Mouse (Mus musculus) left cerebral cortex, adult 9 months (tissue): Measurements from ENCODE around the gene Phf12.

Source experiments
- DNase-seq, 2 experiments: peaks; one replicate each; pipeline ENCODE4 v3.0.0; 2022; ENCODE audit warnings: low spot score in 2 of 2

Gene Phf12

GRCm38 (mm10) chr11:77970718-77971117 is 11.8 kb upstream of the Phf12 start:
- DNase-seq, result no peak

DNA sequence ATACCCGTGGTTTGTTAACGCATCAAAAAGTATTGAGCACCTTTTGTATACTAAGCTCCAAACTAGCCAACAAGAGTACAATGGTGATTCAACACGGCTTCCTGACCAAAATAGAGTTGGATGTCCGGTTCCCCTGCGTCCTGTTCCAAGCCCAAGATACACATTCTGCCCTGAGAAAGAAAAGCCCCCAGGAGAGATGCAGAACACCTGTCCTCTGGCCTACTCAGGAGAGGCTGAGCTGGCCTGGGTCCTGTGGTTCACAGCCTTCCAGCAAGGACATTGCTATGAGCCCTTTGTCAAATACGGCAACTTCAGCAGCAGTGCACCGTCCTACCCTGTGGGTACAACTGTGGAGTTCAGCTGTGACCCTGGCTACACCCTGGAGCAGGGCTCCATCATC is 9.0 kb upstream of the Phf12 start:
- no peak for DNase-seq

DNA sequence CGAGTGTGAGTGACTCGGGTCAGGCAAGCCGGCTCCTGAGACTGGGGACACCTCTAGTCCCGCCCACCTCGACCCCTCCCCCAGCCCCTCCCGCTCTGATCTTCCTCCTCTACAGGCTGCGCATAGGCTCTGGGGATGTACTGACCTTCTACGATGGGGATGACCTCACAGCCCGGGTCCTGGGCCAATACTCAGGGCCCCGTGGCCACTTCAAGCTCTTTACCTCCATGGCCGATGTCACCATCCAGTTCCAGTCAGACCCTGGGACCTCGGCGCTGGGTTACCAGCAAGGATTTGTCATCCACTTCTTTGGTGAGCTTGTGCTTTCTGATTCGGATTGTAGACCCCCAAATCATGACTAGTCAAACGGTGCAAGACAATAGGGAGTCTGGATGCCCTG is 8.2 kb upstream of the Phf12 start:
- no peak for DNase-seq

- DNase-seq, result no peak
Measured at GRCm38 (mm10) chr11:77975873-77976272, 6.7 kb upstream of the Phf12 start.

GRCm38 (mm10) chr11:77978161-77978560 is 4.4 kb upstream of the Phf12 start:
- no peak for DNase-seq

DNA sequence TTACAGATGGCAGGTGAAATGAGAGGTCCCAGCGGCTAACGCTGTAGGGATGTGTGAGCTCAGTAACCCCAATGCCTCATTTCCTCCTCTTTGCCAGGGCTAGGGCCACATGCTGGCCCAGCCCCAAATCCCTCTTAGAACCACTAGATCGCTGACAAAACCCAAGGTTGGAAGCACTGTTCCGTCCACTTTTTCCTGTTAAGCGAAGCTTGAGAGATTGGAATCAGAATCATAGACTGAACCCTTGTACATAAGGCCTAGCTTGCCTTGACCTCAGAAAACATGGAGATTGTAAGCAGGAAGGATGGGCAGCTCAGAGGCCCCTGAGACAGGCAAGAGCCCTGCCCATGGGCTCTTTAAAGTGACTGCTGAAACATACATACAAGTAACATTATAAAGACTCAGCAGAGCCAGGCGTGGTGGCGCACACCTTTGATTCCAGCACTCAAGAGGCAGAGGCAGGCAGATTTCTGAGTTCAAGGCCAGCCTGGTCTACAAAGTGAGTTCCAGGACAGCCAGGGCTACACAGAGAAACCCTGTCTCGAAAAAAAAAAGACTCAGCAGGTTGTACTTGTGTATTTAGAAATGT is 3.2 kb upstream of the Phf12 start:
- no peak for DNase-seq

DNA sequence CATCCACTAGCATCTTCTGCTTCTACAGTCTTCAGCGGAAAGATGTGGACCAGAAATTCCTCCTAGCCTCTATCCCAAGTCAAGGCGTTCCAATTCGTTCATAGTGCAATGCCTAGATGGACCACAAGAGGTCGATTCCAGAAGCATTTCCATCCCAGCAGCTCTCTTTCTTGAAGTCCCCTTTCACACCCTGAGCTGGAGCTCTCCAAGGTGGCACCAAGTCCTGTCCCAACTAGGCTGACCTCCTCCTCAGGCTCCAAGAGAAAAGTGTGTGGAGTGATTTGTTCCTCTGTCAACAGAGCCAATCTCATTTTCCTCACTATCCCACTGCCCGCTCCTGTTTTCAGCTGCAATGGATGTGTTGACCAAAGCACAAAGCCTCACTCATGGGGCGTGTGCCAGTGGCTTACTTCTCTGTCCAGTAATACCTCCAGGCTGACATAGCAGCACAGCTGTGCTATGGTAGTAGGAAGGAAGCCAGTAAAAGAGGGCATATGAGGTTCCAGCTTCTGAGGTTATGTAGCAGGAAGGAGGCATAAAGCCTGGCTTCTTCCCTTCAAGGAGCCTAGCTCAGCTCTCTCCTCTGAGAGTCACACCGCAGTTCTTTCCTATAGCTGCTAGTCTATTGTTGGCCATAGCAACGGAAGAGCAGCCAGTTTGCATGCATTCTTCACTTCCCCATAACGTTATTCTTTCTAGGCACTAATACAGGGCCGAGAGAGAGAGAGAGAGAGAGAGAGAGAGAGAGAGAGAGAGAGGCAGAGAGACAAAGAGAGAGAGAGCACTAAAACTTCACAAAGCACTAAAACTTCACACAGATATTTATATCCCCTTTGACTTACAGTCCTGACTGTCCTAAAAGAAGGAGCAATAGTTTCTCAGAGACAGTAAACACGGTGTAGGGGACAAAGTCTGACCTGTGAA is 2.0 kb upstream of the Phf12 start:
- peak; percentile 55 to 73 for DNase-seq

DNA sequence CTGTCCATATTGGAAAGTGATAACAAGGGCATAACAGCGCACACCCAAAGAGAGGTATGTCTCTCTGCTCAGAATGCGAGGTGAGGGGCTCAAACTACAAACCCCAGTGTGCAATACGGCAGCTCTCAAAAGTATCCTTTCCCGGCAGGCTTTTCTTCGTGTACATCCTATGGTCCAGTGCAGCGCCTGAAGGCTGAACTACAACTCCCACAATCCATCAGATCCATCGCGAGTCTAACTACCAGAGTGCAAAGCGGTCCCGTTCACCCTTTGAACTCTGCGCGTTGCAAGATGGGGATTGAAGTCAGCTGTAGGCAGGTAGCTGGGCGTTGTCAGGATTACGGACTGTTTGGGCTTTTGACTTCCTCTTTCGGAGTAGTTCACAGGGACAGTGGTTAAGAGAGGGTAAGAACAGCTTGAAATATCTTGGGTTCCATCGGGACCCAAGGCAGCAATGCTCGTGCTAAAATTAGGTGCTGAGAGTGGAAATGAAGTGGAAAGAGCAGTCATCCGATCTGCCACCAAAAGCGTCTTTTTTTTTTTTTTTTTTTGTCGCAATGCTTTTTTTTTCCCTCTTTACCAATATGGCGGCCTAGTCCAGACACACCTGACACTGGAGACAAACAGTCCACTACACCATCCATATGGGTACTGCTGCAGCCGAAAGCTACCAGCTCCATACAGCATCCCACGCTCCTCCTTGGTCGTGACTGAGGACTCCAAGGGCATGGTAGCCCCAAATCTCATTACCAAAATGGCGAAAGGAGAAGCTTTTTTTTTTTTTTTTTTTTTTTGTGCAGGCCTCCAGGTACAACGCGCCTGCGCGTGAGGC is 729 bp upstream of the Phf12 start:
- peak; percentile 98 for DNase-seq

- DNase-seq, result peak; percentile 46 to 63
Measured at GRCm38 (mm10) chr11:77983191-77983936, 810 bp downstream of the Phf12 start.

DNA sequence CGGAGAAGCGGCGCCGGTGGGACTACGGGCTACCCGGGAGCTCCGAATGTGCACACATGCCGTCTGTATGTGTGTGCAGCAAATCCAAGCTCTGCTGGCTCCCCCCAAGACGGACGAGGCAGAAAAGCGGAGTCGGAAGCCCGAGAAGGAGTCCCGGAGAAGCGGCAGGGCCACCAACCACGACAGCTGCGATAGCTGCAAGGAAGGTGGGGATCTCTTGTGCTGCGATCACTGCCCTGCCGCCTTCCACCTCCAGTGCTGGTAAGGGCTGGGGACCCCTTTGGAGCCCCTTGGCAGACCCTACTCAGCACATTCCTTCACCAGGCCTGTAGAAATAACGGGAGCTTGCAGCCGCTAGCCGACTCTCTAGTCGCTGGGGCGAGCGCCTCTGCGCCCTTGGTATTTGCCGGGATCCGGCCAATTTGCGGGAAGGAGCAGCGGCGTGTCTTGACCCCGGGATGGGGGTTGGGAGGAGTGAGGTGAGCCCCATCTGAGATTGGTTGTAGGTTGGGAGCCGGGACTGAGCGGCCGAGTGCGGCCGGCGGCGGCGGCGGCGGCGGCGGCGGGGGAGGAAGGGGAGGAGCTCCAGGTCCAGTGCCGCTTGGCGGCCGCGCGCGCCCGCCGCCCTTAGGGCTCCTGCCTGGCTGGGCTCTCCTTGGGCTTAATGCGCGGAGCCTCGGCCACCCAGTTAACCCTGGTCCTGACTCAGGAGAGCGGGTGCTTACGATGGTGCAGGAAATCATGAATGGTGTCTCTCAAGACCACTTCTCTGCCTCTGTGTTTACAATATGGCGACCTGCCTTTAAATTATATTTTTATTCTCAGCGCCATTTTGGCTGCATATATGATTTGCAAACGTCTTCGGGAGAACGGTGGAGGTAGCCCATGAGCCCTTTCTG is 1.6 kb downstream of the Phf12 start:
- DNase-seq, result peak in 1 of 2 experiments; percentile 49

GRCm38 (mm10) chr11:77984836-77985231 is 2.3 kb downstream of the Phf12 start:
- peak in 1 of 2 experiments; percentile 49 for DNase-seq

- DNase-seq, result no peak
Measured at GRCm38 (mm10) chr11:77985541-77986065, 3.0 kb downstream of the Phf12 start.

- no peak for DNase-seq
Measured at GRCm38 (mm10) chr11:77989071-77989690, 6.6 kb downstream of the Phf12 start.

DNA sequence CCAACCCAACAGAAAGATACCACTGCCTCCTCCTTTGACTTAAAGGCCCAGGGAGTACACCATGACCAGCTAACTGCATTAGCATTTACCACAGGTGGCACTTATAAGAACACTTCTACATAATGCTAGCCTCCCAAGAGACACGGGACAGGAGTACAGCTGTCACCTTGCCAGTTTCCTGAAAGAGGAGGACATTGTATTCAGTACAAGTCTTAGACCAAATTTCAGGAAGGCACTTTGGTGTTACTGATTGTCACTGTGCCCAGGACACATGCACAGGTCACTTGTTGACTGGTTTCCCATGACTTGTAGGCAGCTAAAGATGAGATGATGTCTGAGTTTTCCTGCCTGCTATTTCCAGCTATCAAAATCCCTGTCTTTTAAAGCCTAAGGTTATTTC is 13.0 kb downstream of the Phf12 start:
- DNase-seq, result no peak

DNA sequence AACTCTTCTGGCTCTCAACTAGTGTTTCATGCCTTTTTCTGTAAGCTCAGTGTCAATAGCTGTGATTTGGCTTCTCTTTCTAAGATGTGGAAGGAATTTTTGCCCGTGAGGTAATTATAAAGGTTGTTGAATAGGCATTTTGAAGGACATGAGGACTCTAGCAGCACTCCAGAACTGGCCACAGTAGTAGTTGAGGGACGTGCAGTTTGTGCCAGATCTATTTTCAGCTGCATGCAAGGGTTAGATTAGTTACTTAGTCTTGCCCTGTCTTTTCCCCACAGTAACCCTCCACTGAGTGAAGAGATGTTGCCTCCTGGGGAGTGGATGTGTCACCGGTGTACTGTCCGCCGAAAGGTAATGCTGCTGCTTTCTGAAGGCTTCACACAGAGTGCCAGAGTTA is 23.9 kb downstream of the Phf12 start:
- no peak for DNase-seq

- DNase-seq, result peak in 1 of 2 experiments; percentile 78
Measured at GRCm38 (mm10) chr11:78019676-78020075, 37.1 kb downstream of the Phf12 start.

- no peak for DNase-seq
Measured at GRCm38 (mm10) chr11:78023607-78024006, 41.1 kb downstream of the Phf12 start.

DNA sequence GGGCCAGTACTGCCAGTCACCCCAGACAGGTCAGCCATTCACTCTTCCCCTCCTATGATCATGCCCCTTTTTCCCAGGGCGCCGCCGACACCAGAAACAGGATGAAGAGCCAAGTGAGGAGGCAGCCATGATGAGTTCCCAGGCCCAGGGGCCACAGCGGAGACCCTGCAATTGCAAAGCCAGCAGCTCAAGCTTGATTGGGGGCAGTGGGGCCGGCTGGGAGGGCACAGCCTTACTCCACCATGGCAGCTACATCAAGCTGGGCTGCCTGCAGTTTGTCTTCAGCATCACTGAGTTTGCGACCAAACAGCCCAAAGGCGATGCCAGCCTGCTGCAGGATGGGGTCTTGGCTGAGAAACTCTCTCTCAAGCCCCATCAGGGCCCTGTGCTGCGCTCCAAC is 46.7 kb downstream of the Phf12 start:
- DNase-seq, result no peak

DNA sequence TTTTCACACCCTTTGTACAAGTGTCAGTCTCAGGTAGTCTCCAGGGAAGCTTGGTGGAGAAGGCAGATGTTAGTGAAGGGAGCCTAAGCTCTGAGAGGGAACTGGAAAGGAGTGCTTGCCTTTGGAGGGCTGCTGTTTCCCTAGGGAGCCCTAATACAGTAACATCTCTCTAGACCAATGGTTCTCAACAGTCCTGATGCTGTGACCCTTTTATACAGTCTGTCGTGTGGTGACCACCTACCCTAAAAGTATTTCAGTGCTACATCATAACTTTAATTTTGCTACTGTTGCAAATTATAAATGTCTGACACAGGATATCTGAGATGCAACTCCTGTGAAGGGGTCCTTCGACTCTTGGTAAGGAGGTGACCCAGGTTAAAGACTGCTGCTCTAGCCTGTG is 48.0 kb downstream of the Phf12 start:
- no peak for DNase-seq

- no peak for DNase-seq
Measured at GRCm38 (mm10) chr11:78031389-78031788, 48.8 kb downstream of the Phf12 start.
